Mouse (Mus musculus): ENCODE measurements around the gene Unc13b. TPM values are rescaled to one million over a fixed set of nuclear protein-coding genes. Genes with fewer than 3 reads are reported as not detected.

Gene Unc13b
- total RNA-seq, 2 experiments from 2014 or later, result 28.3 to 31.4 TPM

GRCm38 (mm10) chr4:43036356-43036755 lies 22.4 kb upstream of the Unc13b start:
- intact Hi-C loops (cut with DNase I), result loop anchor here (10.0 kb wide), 1 partner anchor 528 kb away; the partner anchor contains the start of genes Creb3 and Tln1
- no peak for DNase-seq

GRCm38 (mm10) chr4:43037860-43038566 lies 20.7 kb upstream of the Unc13b start:
- DNase-seq, result no peak
- intact Hi-C loops (cut with DNase I), result loop anchor here (10.0 kb wide), 1 partner anchor 527 kb away; the partner anchor contains the start of genes Creb3 and Tln1

- intact Hi-C loops (cut with DNase I), result loop anchor here (10.0 kb wide), 1 partner anchor 526 kb away; the partner anchor contains the start of genes Creb3 and Tln1
- peak; percentile 54 to 69 for DNase-seq
Measured at GRCm38 (mm10) chr4:43038567-43039495, 19.9 kb upstream of the Unc13b start.

- intact Hi-C loops (cut with DNase I), result loop anchor here (10.0 kb wide), 1 partner anchor 525 kb away; the partner anchor contains the start of genes Creb3 and Tln1
- DNase-seq, result no peak
Measured at GRCm38 (mm10) chr4:43039609-43040008, 19.1 kb upstream of the Unc13b start.

- peak; percentile 97 to 98 for DNase-seq
Measured at GRCm38 (mm10) chr4:43040114-43040572, 18.6 kb upstream of the Unc13b start.

GRCm38 (mm10) chr4:43040881-43041547 lies 17.7 kb upstream of the Unc13b start:
- intact Hi-C loops (cut with DNase I), result no loop called here
- DNase-seq, result no peak

More at GRCm38 (mm10) chr4:43040114-43040572, 18.6 kb upstream of the Unc13b start:
- intact Hi-C loops (cut with DNase I), result no loop called here

GRCm38 (mm10) chr4:43043644-43044357 lies 15.0 kb upstream of the Unc13b start:
- DNase-seq, result peak; percentile 74 to 78
- intact Hi-C loops (cut with DNase I), result no loop called here

GRCm38 (mm10) chr4:43044673-43045072 lies 14.1 kb upstream of the Unc13b start:
- intact Hi-C loops (cut with DNase I), result no loop called here
- peak; percentile 41 to 48 for DNase-seq

- intact Hi-C loops (cut with DNase I), result no loop called here
- DNase-seq, result peak in 1 of 2 experiments; percentile 37
Measured at GRCm38 (mm10) chr4:43045285-43045658, 13.5 kb upstream of the Unc13b start.

GRCm38 (mm10) chr4:43045659-43046302 lies 13.0 kb upstream of the Unc13b start, which contains the start of gene Fam214b:
Gene Fam214b, minus strand, starts transcription at chr4:43046220.
- peak; percentile 99 for DNase-seq

GRCm38 (mm10) chr4:43046607-43047006 lies 12.1 kb upstream of the Unc13b start:
- intact Hi-C loops (cut with DNase I), result loop anchor here (1.0 to 2.0 kb wide), 2 partner anchors 69 to 374 kb away; no protein-coding TSS in a partner anchor
- DNase-seq, result no peak

More at GRCm38 (mm10) chr4:43045659-43046302, 13.0 kb upstream of the Unc13b start, which contains the start of gene Fam214b:
- intact Hi-C loops (cut with DNase I), result loop anchor here (2.0 kb wide), 1 partner anchor 375 kb away; no protein-coding TSS in a partner anchor

GRCm38 (mm10) chr4:43047231-43047630 lies 11.5 kb upstream of the Unc13b start:
- intact Hi-C loops (cut with DNase I), result loop anchor here (1.0 to 2.0 kb wide), 2 partner anchors 68 to 374 kb away; no protein-coding TSS in a partner anchor
- DNase-seq, result peak; percentile 87 to 90

- intact Hi-C loops (cut with DNase I), result no loop called here
- DNase-seq, result peak; percentile 49 to 63
Measured at GRCm38 (mm10) chr4:43052627-43053026, 6.1 kb upstream of the Unc13b start.

GRCm38 (mm10) chr4:43057654-43058053 lies 1.1 kb upstream of the Unc13b start:
- intact Hi-C loops (cut with DNase I), result loop anchor here (5.0 kb wide), 1 partner anchor 185 kb away; no protein-coding TSS in a partner anchor
- DNase-seq, result no peak

GRCm38 (mm10) chr4:43058392-43058752 lies 381 bp upstream of the Unc13b start:
- intact Hi-C loops (cut with DNase I), result loop anchor here (5.0 kb wide), 1 partner anchor 184 kb away; no protein-coding TSS in a partner anchor
- DNase-seq, result no peak

- intact Hi-C loops (cut with DNase I), result loop anchor here (5.0 kb wide), 1 partner anchor 183 kb away; no protein-coding TSS in a partner anchor
- no peak for DNase-seq
Measured at GRCm38 (mm10) chr4:43059697-43060096, 944 bp downstream of the Unc13b start.

GRCm38 (mm10) chr4:43060286-43060685 lies 1.5 kb downstream of the Unc13b start:
- no peak for DNase-seq
- intact Hi-C loops (cut with DNase I), result no loop called here

- no peak for DNase-seq
- intact Hi-C loops (cut with DNase I), result no loop called here
Measured at GRCm38 (mm10) chr4:43065471-43065870, 6.7 kb downstream of the Unc13b start.

- no peak for DNase-seq
- intact Hi-C loops (cut with DNase I), result no loop called here
Measured at GRCm38 (mm10) chr4:43074923-43075322, 16.2 kb downstream of the Unc13b start.
